Mouse (Mus musculus): ENCODE data around the gene Fndc1.

DNA sequence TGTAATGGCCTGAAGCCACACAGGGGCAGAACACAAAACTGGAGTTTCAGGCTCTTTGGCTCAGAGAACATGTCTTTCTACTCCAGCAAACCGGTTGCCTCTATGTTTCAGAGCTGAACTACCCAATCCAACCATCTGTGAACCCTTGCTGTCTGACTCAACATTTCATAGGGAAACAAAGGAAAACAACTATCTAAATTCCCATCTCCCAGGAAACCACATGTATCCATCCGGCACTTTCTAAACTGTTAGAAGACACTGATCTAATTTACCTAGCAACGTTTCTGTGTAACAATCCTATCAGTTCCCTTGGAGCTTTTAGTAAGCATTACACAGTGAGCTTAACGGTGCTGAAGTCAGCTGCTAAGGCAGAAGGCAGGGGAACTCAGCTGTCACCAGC lies 67.3 kb downstream of the Fndc1 start:
- TF ChIP-seq GATA1 (IDR thresholded peaks at IDR 0.05; ENCODE audit: low read length) (no peak), TAL1 (IDR thresholded peaks at IDR 0.05; ENCODE audit: low read length) (no peak)

Measured in erythroblast, embryonic 14.5 days (primary cell).